Mouse (Mus musculus): Measurements from ENCODE around the gene Gm4756.

DNA sequence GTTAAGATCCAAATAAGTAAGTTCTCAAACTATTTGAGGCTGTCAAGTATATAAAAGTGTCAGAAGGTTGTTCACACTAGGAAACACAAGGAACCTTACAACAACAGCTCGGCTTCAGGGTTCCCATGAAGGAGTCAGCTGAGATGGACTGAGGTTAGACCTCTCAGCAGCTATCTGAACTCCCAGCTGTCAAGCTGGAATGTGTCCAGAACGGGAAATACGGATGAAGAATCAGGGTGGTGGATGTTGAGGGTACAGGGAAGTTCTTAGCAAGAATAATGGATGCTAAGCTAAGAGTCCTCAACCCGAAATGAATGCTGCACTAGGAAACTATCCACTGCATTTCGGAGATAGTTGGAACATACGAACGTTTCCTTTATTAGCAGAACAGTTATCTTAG lies 117.2 kb downstream of the Gm4756 start:
- TF ChIP-seq CTCF (IDR thresholded peaks at IDR 0.05; ENCODE audit: low read depth) (no peak), EP300 (IDR thresholded peaks at IDR 0.05; ENCODE audit: low read depth) (no peak)

Measured in liver, embryonic 14.5 days (tissue).